Comparison of ENCODE assay signal across 29 mouse cellular contexts in the genomic region with DNA sequence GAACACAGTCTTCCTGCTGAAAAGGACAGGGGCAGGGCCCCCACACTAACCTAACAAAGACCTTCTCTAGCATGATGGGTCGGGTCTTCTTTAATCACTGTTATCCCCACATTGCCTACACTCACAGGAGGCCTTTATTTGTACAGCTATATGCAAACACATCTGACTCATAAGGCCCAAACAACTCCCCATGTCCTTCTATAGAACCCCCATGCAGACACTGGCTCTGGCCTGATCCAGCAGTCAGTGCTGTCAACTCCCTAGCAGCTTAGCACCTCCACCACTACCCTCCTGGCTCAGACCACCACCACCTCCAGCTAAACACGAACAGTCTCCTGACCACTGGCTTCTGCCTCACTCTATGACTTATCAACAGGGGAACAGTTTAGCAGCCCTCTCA.
DNase-seq lines count a peak whose midpoint lies in the region; ATAC-seq and TF ChIP-seq lines count a peak whose summit lies in the region.
"Had no signal": no experiment of that assay in that cellular context is flagged by ENCODE, and none has a peak within 500 bp of the region (broad histone marks: within the 10 kb centered on the region; RNA-seq: fewer than 3 reads in every experiment).

No protein-coding gene starts in this region.

- no peak for ATAC-seq in midbrain, embryonic 11.5 days (ENCODE audit: low FRiP score)
- ATAC-seq in stomach, postnatal 0 days (ENCODE audit: low FRiP score, low TSS enrichment) = peak; percentile 49; the same call in 1 of the 2 replicates
- no peak for ATAC-seq in cerebellum, adult (ENCODE audit: insufficient number of reproducible peaks, low FRiP score, low TSS enrichment)
- ATAC-seq: activated CD4-positive, CD25-positive, alpha-beta regulatory T cell, adult 4 months; CD4-positive, CD25-positive, alpha-beta regulatory T cell, adult 4 months; forebrain, embryonic 14.5 days; forebrain, embryonic 16.5 days; Patski had no signal

- no peaks in the 10 kb centered on the region for H3K9me3 ChIP-seq in midbrain, embryonic 11.5 days (ENCODE audit: control insufficient read depth, low read length)
- H3K9me3 ChIP-seq in midbrain, embryonic 10.5 days (replicated peaks) = no peaks in the 10 kb centered on the region
- no peaks in the 10 kb centered on the region for H3K9me3 ChIP-seq in stomach, postnatal 0 days (ENCODE audit: control insufficient read depth, low read length)
- H3K9me3 ChIP-seq: embryonic facial prominence, embryonic 13.5 days; embryonic facial prominence, embryonic 15.5 days; forebrain, embryonic 10.5 days; forebrain, embryonic 12.5 days; G1E had no signal

- no peak overlapping the region for H3K9ac ChIP-seq in midbrain, embryonic 11.5 days (ENCODE audit: low read length)
- no peak overlapping the region for H3K9ac ChIP-seq in stomach, postnatal 0 days (ENCODE audit: low read length)
- H3K9ac ChIP-seq: embryonic facial prominence, embryonic 13.5 days; embryonic facial prominence, embryonic 15.5 days; forebrain, embryonic 12.5 days had no signal

- 73% methylated on average over 2 of the region's 2 CpGs for WGBS in midbrain, embryonic 11.5 days
- 86% methylated on average over 2 of the region's 2 CpGs for WGBS in midbrain, embryonic 10.5 days
- WGBS in stomach, postnatal 0 days = 77% methylated on average over 2 of the region's 2 CpGs

- intact Hi-C loops in heart, postnatal 14 days (cut with DNase I) = no loop called here

- no peak overlapping the region for H3K4me2 ChIP-seq in midbrain, embryonic 11.5 days
- no peak overlapping the region for H3K4me2 ChIP-seq in stomach, postnatal 0 days (replicated peaks; ENCODE audit: low read depth)
- H3K4me2 ChIP-seq: embryonic facial prominence, embryonic 13.5 days; embryonic facial prominence, embryonic 15.5 days; forebrain, embryonic 12.5 days had no signal

- H3K27me3 ChIP-seq in midbrain, embryonic 11.5 days (ENCODE audit: control insufficient read depth, insufficient read depth, low read length) = no peaks in the 10 kb centered on the region
- no peaks in the 10 kb centered on the region for H3K27me3 ChIP-seq in midbrain, embryonic 10.5 days (ENCODE audit: low read depth, poor library complexity, severe bottlenecking)
- H3K27me3 ChIP-seq in stomach, postnatal 0 days (ENCODE audit: control insufficient read depth, insufficient read depth, low read length) = no peaks in the 10 kb centered on the region
- H3K27me3 ChIP-seq: CH12.LX; embryonic facial prominence, embryonic 13.5 days; embryonic facial prominence, embryonic 15.5 days; forebrain, embryonic 12.5 days; Patski had no signal

- H3K36me3 ChIP-seq in midbrain, embryonic 11.5 days (ENCODE audit: control insufficient read depth, insufficient read depth, low read length) = no peaks in the 10 kb centered on the region
- 0 out of 2 replicates have a peak, but pooled peaks cover 5% of the 10 kb centered on the region for H3K36me3 ChIP-seq in midbrain, embryonic 10.5 days
- no peaks in the 10 kb centered on the region for H3K36me3 ChIP-seq in stomach, postnatal 0 days (ENCODE audit: control insufficient read depth, insufficient read depth, low read length)
- H3K36me3 ChIP-seq: embryonic facial prominence, embryonic 15.5 days; forebrain, embryonic 12.5 days had no signal

- TF ChIP-seq EP300 in stomach, postnatal 0 days (optimal IDR thresholded peaks at IDR 0.05) = no peak

- peak; percentile 51 for DNase-seq in heart, adult 11 months
- DNase-seq in heart, postnatal 14 days = no peak
- peak; percentile 41 for DNase-seq in midbrain, embryonic 11.5 days (ENCODE audit: low spot score, missing footprints)
- no peak for DNase-seq in midbrain, embryonic 10.5 days (ENCODE audit: low spot score)
- DNase-seq in stomach, postnatal 0 days (ENCODE audit: low spot score) = no peak
- DNase-seq: adrenal gland, adult 8-10 months; adrenal gland, postnatal 14 days; adrenal gland, postnatal 36 days; B cell, adult 2 months; cerebellum, adult 11 months; cerebellum, adult 18-20 months; cerebellum, adult 8-10 months; cerebellum, adult 9-11 months; cerebellum, postnatal 14 days; cerebellum, postnatal 36 days; embryo, embryonic 11 days had no signal

- no peak overlapping the region for H3K27ac ChIP-seq in midbrain, embryonic 11.5 days (ENCODE audit: low read depth, low read length)
- H3K27ac ChIP-seq in midbrain, embryonic 10.5 days (replicated peaks) = no peak overlapping the region
- no peak overlapping the region for H3K27ac ChIP-seq in stomach, postnatal 0 days (replicated peaks)
- H3K27ac ChIP-seq: embryonic facial prominence, embryonic 13.5 days; embryonic facial prominence, embryonic 15.5 days; forebrain, embryonic 10.5 days; forebrain, embryonic 12.5 days had no signal

- no peak for TF ChIP-seq CTCF in stomach, postnatal 0 days (IDR thresholded peaks at IDR 0.05; ENCODE audit: low read depth)

- H3K4me3 ChIP-seq in midbrain, embryonic 11.5 days (ENCODE audit: low read depth, low read length) = no peak overlapping the region
- no peak overlapping the region for H3K4me3 ChIP-seq in midbrain, embryonic 10.5 days
- no peak overlapping the region for H3K4me3 ChIP-seq in stomach, postnatal 0 days (ENCODE audit: low read depth, low read length)
- H3K4me3 ChIP-seq: embryonic facial prominence, embryonic 13.5 days; embryonic facial prominence, embryonic 15.5 days; erythroblast, embryonic 14.5 days; forebrain, embryonic 10.5 days; forebrain, embryonic 12.5 days had no signal

- H3K4me1 ChIP-seq in midbrain, embryonic 11.5 days (ENCODE audit: control insufficient read depth, insufficient read depth, low read length) = no peaks in the 10 kb centered on the region
- H3K4me1 ChIP-seq in midbrain, embryonic 10.5 days = no peaks in the 10 kb centered on the region
- no peaks in the 10 kb centered on the region for H3K4me1 ChIP-seq in stomach, postnatal 0 days (replicated peaks; ENCODE audit: control insufficient read depth, insufficient read depth)
- H3K4me1 ChIP-seq: embryonic facial prominence, embryonic 15.5 days; forebrain, embryonic 10.5 days; forebrain, embryonic 12.5 days had no signal

Comparison
In these comparisons a context has a peak if more than half of its experiments do, and no peak if none do; other contexts are left out.
1. DNase-seq: peak in heart, adult 11 months (single experiment) and midbrain, embryonic 11.5 days (single experiment); none in heart, postnatal 14 days (0 of 2), midbrain, embryonic 10.5 days (single experiment) and stomach, postnatal 0 days (single experiment).